Comparison of ENCODE assay signal across 9 mouse cellular contexts in the genomic region with DNA sequence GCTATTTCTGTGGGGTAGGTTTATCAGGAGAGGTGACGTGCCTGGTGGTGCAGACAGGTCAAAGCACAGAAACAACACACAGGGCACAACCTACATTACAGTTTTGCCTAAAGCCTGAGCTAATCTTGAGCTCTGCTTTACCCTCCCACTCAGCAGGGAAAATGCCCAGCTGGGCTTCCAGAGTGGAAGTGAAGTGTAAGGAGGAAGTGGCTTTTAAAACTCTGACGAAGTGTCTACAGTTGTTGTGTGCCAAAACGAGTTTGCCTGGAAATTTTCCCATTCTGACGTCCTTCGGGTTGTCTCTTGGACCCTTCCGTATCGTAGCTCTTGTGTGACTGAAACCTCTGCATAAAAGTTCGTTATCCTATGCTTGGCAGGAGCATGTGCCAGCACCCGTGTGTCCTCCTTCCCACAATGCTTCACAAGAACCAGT. TPM values are rescaled to one million over a fixed set of nuclear protein-coding genes. Genes with fewer than 3 reads are reported as not detected.
DNase-seq lines count a peak whose midpoint lies in the region; ATAC-seq and TF ChIP-seq lines count a peak whose summit lies in the region.
"Had no signal": no experiment of that assay in that cellular context is flagged by ENCODE, and none has a peak within 500 bp of the region (broad histone marks: within the 10 kb centered on the region; RNA-seq: fewer than 3 reads in every experiment).

No protein-coding gene starts in this region.

- 8% methylated on average over 9 of the region's 9 CpGs for WGBS in heart, postnatal 0 days
- 87% methylated on average over 9 of the region's 9 CpGs for WGBS in hindbrain, embryonic 11.5 days

- no peak overlapping the region for H3K9ac ChIP-seq in heart, postnatal 0 days (replicated peaks; ENCODE audit: low read depth, low read length)
- H3K9ac ChIP-seq in hindbrain, embryonic 11.5 days (ENCODE audit: low read depth, low read length): no peak overlapping the region
- H3K9ac ChIP-seq: neural tube, embryonic 13.5 days had no signal

- H3K4me2 ChIP-seq in heart, postnatal 0 days (ENCODE audit: low read depth, low read length): peak overlapping the region; percentile 38
- no peak overlapping the region for H3K4me2 ChIP-seq in hindbrain, embryonic 11.5 days (replicated peaks; ENCODE audit: low read depth, low read length)
- H3K4me2 ChIP-seq: neural tube, embryonic 13.5 days had no signal

- no peaks in the 10 kb centered on the region for H3K27me3 ChIP-seq in heart, postnatal 0 days (ENCODE audit: control insufficient read depth, insufficient read depth, low read length)
- no peaks in the 10 kb centered on the region for H3K27me3 ChIP-seq in hindbrain, embryonic 11.5 days (ENCODE audit: control insufficient read depth, insufficient read depth, low read length)
- H3K27me3 ChIP-seq: neural tube, embryonic 13.5 days had no signal

- ATAC-seq in heart, postnatal 0 days (ENCODE audit: insufficient read depth, low read depth): peak; percentile 82
- no peak for ATAC-seq in hindbrain, embryonic 11.5 days (ENCODE audit: low FRiP score)

- no peaks in the 10 kb centered on the region for H3K9me3 ChIP-seq in heart, postnatal 0 days (replicated peaks; ENCODE audit: control insufficient read depth, low read length)
- H3K9me3 ChIP-seq in hindbrain, embryonic 11.5 days (ENCODE audit: control insufficient read depth, low read length): no peaks in the 10 kb centered on the region
- H3K9me3 ChIP-seq: neural tube, embryonic 13.5 days had no signal

- TF ChIP-seq EP300 in heart, postnatal 0 days (IDR thresholded peaks at IDR 0.05; ENCODE audit: low read depth): peak; percentile 23; the same call in 1 of the 2 replicates

- H3K4me1 ChIP-seq in heart, postnatal 0 days (ENCODE audit: control insufficient read depth, insufficient read depth): peaks cover 7% of the 10 kb centered on the region
- no peaks in the 10 kb centered on the region for H3K4me1 ChIP-seq in hindbrain, embryonic 11.5 days (replicated peaks; ENCODE audit: control insufficient read depth, insufficient read depth, low read length)
- H3K4me1 ChIP-seq: neural tube, embryonic 13.5 days had no signal

- no peak for TF ChIP-seq CTCF in heart, postnatal 0 days (IDR thresholded peaks at IDR 0.05; ENCODE audit: low read depth)

- peak overlapping the region; percentile 21 for H3K4me3 ChIP-seq in heart, postnatal 0 days (ENCODE audit: low read depth, low read length)
- no peak overlapping the region for H3K4me3 ChIP-seq in hindbrain, embryonic 11.5 days (ENCODE audit: low read depth, low read length)
- H3K4me3 ChIP-seq: neural tube, embryonic 13.5 days had no signal

- peak; percentile 27 for DNase-seq in adrenal gland, postnatal 14 days
- DNase-seq in adrenal gland, adult 18-20 months (ENCODE audit: low spot score in 2 of 2): no peak
- DNase-seq in CD4-positive, CD25-positive, alpha-beta regulatory T cell, adult 2 months (ENCODE audit: low read depth, low spot score): peak; percentile 50
- peak; percentile 69 for DNase-seq in heart, postnatal 0 days (ENCODE audit: low spot score)
- peak; percentile 61 to 76 for DNase-seq in lung, adult 18-20 months
- no peak for DNase-seq in hindbrain, embryonic 11.5 days (ENCODE audit: low spot score)
- DNase-seq in retina, postnatal 1 day: no peak
- no peak for DNase-seq in layer of hippocampus, adult 18-20 months (ENCODE audit: low spot score in 2 of 2)

- H3K27ac ChIP-seq in heart, postnatal 0 days (ENCODE audit: low read depth): peak overlapping the region; percentile 66
- H3K27ac ChIP-seq in hindbrain, embryonic 11.5 days (ENCODE audit: low read depth, low read length): no peak overlapping the region
- H3K27ac ChIP-seq: neural tube, embryonic 13.5 days had no signal

- no peaks in the 10 kb centered on the region for H3K36me3 ChIP-seq in heart, postnatal 0 days (replicated peaks; ENCODE audit: control insufficient read depth, insufficient read depth, low read length)
- no peaks in the 10 kb centered on the region for H3K36me3 ChIP-seq in hindbrain, embryonic 11.5 days (ENCODE audit: control insufficient read depth, insufficient read depth, low read length)
- H3K36me3 ChIP-seq: neural tube, embryonic 13.5 days had no signal

RNA-seq across cellular contexts. Expression of gene Cd47, which starts 7.9 kb away (rescaled TPM):
- 126 and 128 TPM in 2 replicates for total RNA-seq in adrenal gland, postnatal 14 days (2021)
- 100 to 1,000 TPM in 1 of 2 experiments, 10 to 100 TPM in 1; 87.8 to 195 TPM for total RNA-seq in adrenal gland, adult 18-20 months (2021)
- 32.9 and 50.7 TPM in 2 replicates for total RNA-seq in heart, postnatal 0 days (2014; rRNA removed; ENCODE audit: low replicate concordance)
- 77.8 and 82.0 TPM in 2 replicates for polyA plus RNA-seq in heart, postnatal 0 days (2015; fragmentation: Nextera tagmentation; extraction: Ambion mirVana)
- polyA plus RNA-seq in hindbrain, embryonic 11.5 days (2014; fragmentation: Nextera tagmentation; extraction: Ambion mirVana): 76.5 and 83.4 TPM in 2 replicates
- 100 to 1,000 TPM; 218 to 219 TPM for total RNA-seq in layer of hippocampus, adult 18-20 months (2021)

Comparison
In these comparisons a context has a peak if more than half of its experiments do, and no peak if none do; other contexts are left out.
1. DNase-seq: peak in adrenal gland, postnatal 14 days (single experiment), CD4-positive, CD25-positive, alpha-beta regulatory T cell, adult 2 months (single experiment), heart, postnatal 0 days (single experiment) and lung, adult 18-20 months (2 of 2); none in adrenal gland, adult 18-20 months (0 of 2), hindbrain, embryonic 11.5 days (single experiment), retina, postnatal 1 day (single experiment) and layer of hippocampus, adult 18-20 months (0 of 2).